Mouse (Mus musculus): ENCODE data around the gene Bcl7b.

- TF ChIP-seq CTCF (IDR thresholded peaks at IDR 0.05 in 2 of 3, conservative IDR thresholded peaks at IDR 0.05 in 1 of 3; ENCODE audit: control insufficient read depth in 1 of 3, insufficient read depth in 1 of 3, low read depth in 2 of 3, low read length in 3 of 3, poor library complexity in 1 of 3, severe bottlenecking in 1 of 3), result no peak
- TF ChIP-seq TBP (IDR thresholded peaks at IDR 0.05; ENCODE audit: low read depth, low read length), result no peak
- no peak for TF ChIP-seq MYB (IDR thresholded peaks at IDR 0.05; ENCODE audit: low read depth, low read length)
- TF ChIP-seq POLR2AphosphoS5 (IDR thresholded peaks at IDR 0.05; ENCODE audit: borderline replicate concordance, low read depth, low read length), result no peak
- TF ChIP-seq USF1 (IDR thresholded peaks at IDR 0.05; ENCODE audit: low read depth, low read length), result no peak
- TF ChIP-seq MAX (IDR thresholded peaks at IDR 0.05; ENCODE audit: low read length), result no peak
- no peak for TF ChIP-seq MAFK (IDR thresholded peaks at IDR 0.05; ENCODE audit: borderline replicate concordance, low read depth, low read length)
- TF ChIP-seq POLR2A (IDR thresholded peaks at IDR 0.05; ENCODE audit: control insufficient read depth in 1 of 2, insufficient read depth in 1 of 2, low read depth in 1 of 2, low read length in 2 of 2, poor library complexity in 1 of 2), result no peak
- no peak for TF ChIP-seq MYC (IDR thresholded peaks at IDR 0.05; ENCODE audit: low read depth, low read length)
- no peak for TF ChIP-seq ZKSCAN1 (IDR thresholded peaks at IDR 0.05; ENCODE audit: low read depth, low read length)
- TF ChIP-seq ELF1 (IDR thresholded peaks at IDR 0.05; ENCODE audit: low read depth, low read length), result no peak
- no peak for TF ChIP-seq POLR2AphosphoS2 (IDR thresholded peaks at IDR 0.05; ENCODE audit: low read length)
- TF ChIP-seq KAT2A (conservative IDR thresholded peaks at IDR 0.05; ENCODE audit: low read depth, low read length), result no peak
These were observed 13.7 kb downstream of the Bcl7b start for GRCm38 (mm10) chr5:135181776-135182175.
